Mouse (Mus musculus) right cerebral cortex, adult 2 months (tissue): ENCODE measurements around the gene Meis1.
A peak's percentile ranks its signal among the peaks of the same experiment; 100 is the strongest.

Experiments used
- DNase-seq, 2 experiments: peaks; one replicate each; pipeline ENCODE4 v3.0.0; 2021 to 2022; ENCODE audit warnings: low spot score in 2 of 2

Gene Meis1

DNA sequence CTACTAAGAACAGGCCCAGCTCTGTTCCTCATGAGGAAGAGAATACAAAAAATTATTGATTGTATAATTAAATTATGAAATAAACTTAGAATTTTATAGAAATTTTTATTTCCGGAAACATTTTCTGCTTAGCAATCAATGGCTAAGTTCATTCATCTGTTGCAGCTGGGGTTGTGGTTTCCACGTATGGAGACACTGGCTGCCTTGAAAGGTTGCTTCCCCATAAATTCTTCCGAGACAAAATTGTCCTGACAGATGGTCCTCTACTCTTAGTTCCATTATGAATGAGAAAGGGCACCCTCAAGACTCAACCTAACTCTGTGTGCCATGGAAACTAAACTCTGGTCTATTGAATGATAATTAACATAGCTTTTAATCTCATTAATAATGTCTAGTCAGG, 111.9 kb downstream of the Meis1 start:
- no peak for DNase-seq

DNA sequence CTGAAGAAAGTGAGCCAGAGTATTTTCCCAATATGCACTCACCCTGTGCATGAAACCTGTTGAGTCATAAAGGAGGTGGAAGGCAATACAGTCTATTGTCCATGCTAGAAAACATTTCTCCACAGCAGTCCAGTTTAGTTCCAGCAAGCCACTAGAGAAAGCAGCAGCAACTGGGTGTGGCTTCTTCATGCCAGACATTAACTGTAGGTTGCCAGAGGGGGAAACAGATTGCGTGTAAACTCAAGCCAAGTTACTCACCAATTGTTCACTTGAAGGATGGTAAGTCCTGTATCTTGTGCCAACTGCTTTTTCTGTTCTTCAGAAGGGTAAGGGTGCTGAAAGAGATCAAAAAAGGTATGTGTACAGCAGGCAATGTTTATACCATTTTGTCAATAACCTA, 113.4 kb downstream of the Meis1 start:
- DNase-seq: no peak

GRCm38 (mm10) chr11:18904880-18905279, 113.9 kb downstream of the Meis1 start:
- no peak for DNase-seq

- no peak for DNase-seq
Measured at GRCm38 (mm10) chr11:18904285-18904684, 114.5 kb downstream of the Meis1 start.

- no peak for DNase-seq
Measured at GRCm38 (mm10) chr11:18900489-18900888, 118.3 kb downstream of the Meis1 start.

GRCm38 (mm10) chr11:18898862-18899261, 119.9 kb downstream of the Meis1 start:
- DNase-seq: no peak

- DNase-seq: no peak
Measured at GRCm38 (mm10) chr11:18897921-18898646, 120.7 kb downstream of the Meis1 start.

DNA sequence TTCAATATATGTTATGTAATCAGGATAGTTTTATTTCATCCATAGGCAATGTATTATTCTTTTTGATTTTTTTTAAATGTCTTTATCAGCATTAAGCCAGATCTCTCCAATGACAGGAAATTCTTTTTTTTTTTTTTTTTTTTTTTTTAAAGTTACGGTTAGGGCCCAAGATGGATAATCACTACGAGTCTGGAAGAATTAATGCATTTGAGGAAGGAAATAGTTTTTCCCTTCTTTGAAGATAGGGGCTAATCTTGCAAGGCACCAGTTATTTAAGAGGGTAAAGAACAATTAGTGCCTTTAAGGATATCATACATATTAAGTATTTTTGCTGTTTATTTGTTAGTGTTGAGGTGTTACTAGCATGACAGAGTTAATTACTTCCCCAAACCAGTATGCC, 121.5 kb downstream of the Meis1 start:
- no peak for DNase-seq

DNA sequence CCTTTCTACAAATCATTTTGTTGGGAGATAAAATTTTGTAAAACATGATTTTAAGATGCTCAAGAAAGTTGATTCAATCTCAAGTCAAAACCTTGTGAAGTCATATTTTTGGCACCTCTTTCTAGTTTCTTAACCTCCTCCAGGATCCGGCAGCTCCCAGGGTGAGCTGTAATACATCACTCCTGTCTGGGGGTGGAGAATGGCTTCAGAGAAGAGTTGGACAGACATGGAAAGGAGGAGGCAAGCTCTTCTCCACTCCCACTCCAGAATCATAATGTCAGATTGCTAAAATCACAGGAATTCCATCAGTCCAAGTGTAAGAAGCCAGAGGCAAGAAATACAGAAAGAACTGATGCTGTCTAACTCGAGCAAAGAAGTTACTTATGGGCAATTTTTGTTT, 126.3 kb downstream of the Meis1 start:
- no peak for DNase-seq

DNA sequence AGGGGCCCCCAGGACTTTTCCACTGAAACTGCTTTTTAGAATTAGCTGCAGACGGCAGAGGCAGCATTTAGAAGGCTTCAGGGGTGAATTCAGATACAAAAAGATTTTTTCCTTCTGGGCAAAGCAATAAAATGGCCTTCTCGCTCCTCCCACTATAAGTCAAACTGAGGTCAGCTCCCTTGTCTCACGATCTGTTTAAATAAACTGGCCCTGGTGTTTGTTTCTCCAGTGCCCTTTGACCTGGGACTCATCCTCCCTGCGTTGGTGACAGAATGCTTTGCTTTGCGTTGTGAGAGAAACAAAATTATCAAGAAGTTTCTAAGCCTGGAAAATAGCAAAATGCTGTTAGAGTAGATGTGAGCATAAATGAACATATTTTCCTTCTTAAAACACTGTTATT, 129.6 kb downstream of the Meis1 start:
- no peak for DNase-seq

GRCm38 (mm10) chr11:18888651-18889050, 130.1 kb downstream of the Meis1 start:
- no peak for DNase-seq

DNA sequence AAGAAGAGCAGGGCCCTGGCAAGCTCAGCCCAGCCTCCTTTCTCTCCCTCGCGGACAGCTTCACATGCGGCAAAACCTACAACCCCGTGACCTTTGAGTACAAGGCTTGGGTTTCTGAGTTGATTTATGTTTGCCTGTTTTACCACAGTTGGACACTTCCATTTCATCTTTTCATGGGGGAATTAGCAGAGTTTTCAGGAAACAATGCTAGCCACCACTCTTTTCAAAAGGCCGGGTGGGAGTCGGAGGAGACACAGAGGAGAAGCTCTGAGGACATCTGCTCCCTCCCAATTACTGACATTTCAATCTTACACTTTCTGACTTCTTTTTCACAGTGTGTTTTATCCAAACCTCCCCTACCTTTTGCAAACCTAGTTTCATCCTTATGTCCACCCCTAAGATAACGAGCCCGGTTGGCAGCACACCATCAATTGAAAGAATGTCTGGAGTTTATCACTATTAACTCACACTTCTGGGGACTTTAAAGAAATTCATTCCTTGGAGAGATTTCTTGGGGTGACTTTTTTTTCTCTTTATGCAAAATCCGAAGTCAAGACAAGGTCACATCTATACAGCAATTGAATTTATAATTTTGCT, 133.0 kb downstream of the Meis1 start:
- DNase-seq: no peak

GRCm38 (mm10) chr11:18885036-18885728, 133.6 kb downstream of the Meis1 start:
- DNase-seq: no peak

- DNase-seq: no peak
Measured at GRCm38 (mm10) chr11:18883987-18884386, 134.8 kb downstream of the Meis1 start.

- no peak for DNase-seq
Measured at GRCm38 (mm10) chr11:18883507-18883881, 135.3 kb downstream of the Meis1 start.

GRCm38 (mm10) chr11:18882747-18883506, 135.9 kb downstream of the Meis1 start:
- DNase-seq: no peak

GRCm38 (mm10) chr11:18882315-18882714, 136.5 kb downstream of the Meis1 start:
- DNase-seq: no peak

DNA sequence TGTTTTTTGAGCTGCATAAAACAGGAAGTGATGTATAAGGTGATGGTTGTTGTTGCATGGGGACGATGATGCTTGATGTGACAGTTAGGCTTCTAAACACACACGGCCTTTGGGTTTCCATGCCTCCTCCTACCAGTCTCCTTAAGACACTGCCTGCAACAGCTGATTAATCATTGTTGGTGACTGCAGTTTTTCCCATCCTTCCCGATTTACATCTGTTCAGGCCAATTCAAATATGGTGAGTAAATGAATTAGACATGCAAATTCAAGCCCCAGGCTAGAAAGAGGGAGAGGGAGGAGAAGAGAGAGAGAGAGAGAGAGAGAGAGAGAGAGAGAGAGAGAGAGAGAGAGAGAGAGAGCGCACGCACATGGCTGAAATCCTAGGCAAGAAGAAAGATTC, 138.0 kb downstream of the Meis1 start:
- no peak for DNase-seq

- DNase-seq: no peak
Measured at GRCm38 (mm10) chr11:18879456-18879818, 139.3 kb downstream of the Meis1 start.

DNA sequence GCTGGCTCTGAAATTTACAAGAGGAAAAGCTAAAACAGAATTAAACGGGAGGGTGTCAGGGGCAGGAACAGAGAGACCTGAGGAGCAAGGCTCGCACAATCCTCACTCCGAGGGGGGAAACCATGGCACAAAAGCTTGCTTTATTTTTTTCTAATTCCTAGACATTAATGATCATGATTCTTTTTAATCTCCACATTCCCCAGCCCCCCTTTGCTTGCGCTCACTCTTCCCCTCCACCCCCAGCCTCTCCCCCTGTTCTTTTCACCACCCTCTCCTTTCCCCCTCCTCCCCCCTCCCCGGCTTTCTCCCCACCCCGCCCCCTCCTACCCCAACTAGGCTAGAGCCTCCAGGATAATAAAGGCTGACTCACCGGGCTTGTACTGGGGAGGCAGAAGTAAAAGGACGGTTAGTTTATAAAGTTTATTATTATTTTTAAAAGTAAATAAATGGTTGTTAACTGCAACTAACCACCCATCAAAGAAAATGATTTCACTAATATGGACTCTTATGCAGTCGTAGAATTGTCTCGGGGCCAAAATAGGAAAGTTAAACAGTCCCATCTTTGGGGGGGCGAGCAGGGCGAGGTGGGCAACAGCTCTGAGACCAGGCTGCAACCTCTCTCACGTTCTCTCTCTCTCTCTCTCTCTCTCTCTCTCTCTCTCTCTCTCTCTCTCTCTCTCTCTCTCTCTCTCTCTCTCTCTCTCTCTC, 139.9 kb downstream of the Meis1 start:
- DNase-seq: no peak

DNA sequence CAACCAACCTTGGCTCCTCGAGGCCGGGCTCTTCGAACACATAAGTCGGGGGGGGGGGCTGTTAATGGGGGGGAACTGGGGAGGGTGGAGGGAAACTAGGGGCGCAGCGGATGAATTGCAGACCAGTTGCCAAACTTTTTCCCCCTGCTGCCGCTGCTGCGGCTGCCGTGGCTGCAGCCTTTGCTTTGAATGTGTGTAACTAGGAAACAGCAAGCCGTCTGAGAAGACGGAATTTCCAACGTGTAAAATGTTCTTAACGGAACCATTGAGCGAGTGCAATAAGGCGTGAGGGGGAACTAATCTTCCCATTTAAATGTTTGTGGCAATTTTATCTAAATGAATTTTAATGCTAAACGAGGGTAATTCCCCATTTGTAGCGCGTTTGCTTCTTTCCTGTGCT, 140.8 kb downstream of the Meis1 start:
- DNase-seq: peak in 1 of 2 experiments; percentile 22

GRCm38 (mm10) chr11:18877626-18878011, 141.2 kb downstream of the Meis1 start:
- peak in 1 of 2 experiments; percentile 40 for DNase-seq
